Mouse (Mus musculus) myocyte (in vitro differentiated cells): ENCODE data around the gene Vsir. TPM values are rescaled to one million over a fixed set of nuclear protein-coding genes. Genes with fewer than 3 reads are reported as not detected.

ENCODE experiments used
- H3K27me3 ChIP-seq: one replicate; pipeline ENCODE4 v1.6.1; 2011; ENCODE audit not compliant: control insufficient read depth, insufficient read depth, insufficient read length
- H3K36me3 ChIP-seq: one replicate; pipeline ENCODE4 v1.6.1; 2011; ENCODE audit not compliant: control insufficient read depth, insufficient read depth
- H3K4me2 ChIP-seq: one replicate; pipeline ENCODE4 v1.6.1; 2011; ENCODE audit warnings: low read depth, control low read depth
- H3K4me3 ChIP-seq: one replicate; pipeline ENCODE4 v1.5.1; 2011; ENCODE audit warnings: mild to moderate bottlenecking, control low read depth, moderate library complexity
- H3K79me2 ChIP-seq: one replicate; pipeline ENCODE4 v1.6.1; 2011; ENCODE audit not compliant: control insufficient read depth, insufficient read depth
- H3ac ChIP-seq: one replicate; pipeline ENCODE4 v1.6.1; 2011; ENCODE audit not compliant: control insufficient read depth, insufficient read length
- CEBPB ChIP-seq: IDR thresholded peaks from 2 replicates; pipeline ENCODE4 v1.6.1; 2011; ENCODE audit warnings: mild to moderate bottlenecking, moderate library complexity; ENCODE audit not compliant: poor library complexity, insufficient read depth, severe bottlenecking
- E2F4 ChIP-seq: IDR thresholded peaks from one replicate; pipeline ENCODE4 v1.6.1; 2011; ENCODE audit warnings: mild to moderate bottlenecking, control low read depth, moderate library complexity; ENCODE audit not compliant: insufficient read depth
- MAX ChIP-seq: IDR thresholded peaks from one replicate; pipeline ENCODE4 v1.6.1; 2011; ENCODE audit warnings: low read depth, mild to moderate bottlenecking, control low read depth
- MYOD1 ChIP-seq, 3 experiments: IDR thresholded peaks; one replicate each; pipeline ENCODE4 v1.6.1; 2011; ENCODE audit warnings: control low read depth in 2 of 3, low read depth in 2 of 3, mild to moderate bottlenecking in 2 of 3, moderate library complexity in 1 of 3; ENCODE audit not compliant: insufficient read length in 2 of 3, control insufficient read depth in 1 of 3
- MYOG ChIP-seq, 3 experiments: IDR thresholded peaks; one replicate each; pipeline ENCODE4 v1.6.1; 2011; ENCODE audit warnings: control low read depth in 2 of 3, low read depth in 2 of 3, mild to moderate bottlenecking in 2 of 3; ENCODE audit not compliant: insufficient read length in 2 of 3, control insufficient read depth in 1 of 3, insufficient read depth in 1 of 3
- POLR2A ChIP-seq: IDR thresholded peaks from one replicate; pipeline ENCODE4 v1.6.1; 2011; ENCODE audit warnings: low read depth, mild to moderate bottlenecking, control low read depth, moderate library complexity; ENCODE audit not compliant: insufficient read length
- POLR2AphosphoS2 ChIP-seq: IDR thresholded peaks from one replicate; pipeline ENCODE4 v1.6.1; 2011; ENCODE audit warnings: low read depth, control low read depth; ENCODE audit not compliant: insufficient read length
- REST ChIP-seq: IDR thresholded peaks from one replicate; pipeline ENCODE4 v1.6.1; 2011; ENCODE audit warnings: mild to moderate bottlenecking, control low read depth, moderate library complexity; ENCODE audit not compliant: insufficient read depth, insufficient read length
- SRF ChIP-seq: IDR thresholded peaks from one replicate; pipeline ENCODE4 v1.6.1; 2011; ENCODE audit warnings: low read depth; ENCODE audit not compliant: control insufficient read depth, insufficient read length
- TCF12 ChIP-seq: IDR thresholded peaks from one replicate; pipeline ENCODE4 v1.6.1; 2011; ENCODE audit warnings: mild to moderate bottlenecking, control low read depth; ENCODE audit not compliant: poor library complexity, insufficient read depth, severe bottlenecking
- TCF3 ChIP-seq: IDR thresholded peaks from one replicate; pipeline ENCODE4 v1.6.1; 2011; ENCODE audit warnings: low read depth, control low read depth; ENCODE audit not compliant: insufficient read length
- USF1 ChIP-seq: IDR thresholded peaks from one replicate; pipeline ENCODE4 v1.6.1; 2011; ENCODE audit warnings: low read depth, mild to moderate bottlenecking, control low read depth, moderate library complexity
- polyA plus RNA-seq: library from polyadenylated mRNA; unstranded; fragments of >200 nt; fragmentation: generic; extraction: Trizol; gene quantifications from one replicate; pipeline ENCODE4 v1.2.1, GENCODE M21; 2012; ENCODE audit warnings: missing spikeins

Vsir gene
- polyA plus RNA-seq, 1 experiment: 5.3 TPM

DNA sequence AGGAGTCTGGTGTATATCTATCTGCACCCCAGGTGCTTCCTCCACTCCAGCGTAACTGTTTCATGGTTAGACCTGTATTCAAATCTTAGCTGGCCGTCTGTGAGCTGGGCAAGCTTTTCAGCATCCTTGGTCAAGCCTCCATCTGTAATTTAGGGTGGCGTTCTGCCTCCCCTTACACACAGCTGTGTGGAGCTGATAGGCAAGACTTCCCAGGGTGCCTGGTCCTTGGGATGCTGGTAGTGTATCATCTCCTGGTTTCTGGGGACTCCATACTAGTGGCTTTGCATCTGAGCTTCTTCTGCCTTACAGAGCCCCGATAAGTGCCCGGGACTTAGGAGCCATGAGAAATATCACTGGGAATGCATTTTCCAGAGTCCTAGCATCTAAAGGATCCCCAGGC is 3.0 kb downstream of the Vsir start:
- peak overlapping the region; percentile 69 for H3K4me2 ChIP-seq
- no peak overlapping the region for H3K4me3 ChIP-seq

DNA sequence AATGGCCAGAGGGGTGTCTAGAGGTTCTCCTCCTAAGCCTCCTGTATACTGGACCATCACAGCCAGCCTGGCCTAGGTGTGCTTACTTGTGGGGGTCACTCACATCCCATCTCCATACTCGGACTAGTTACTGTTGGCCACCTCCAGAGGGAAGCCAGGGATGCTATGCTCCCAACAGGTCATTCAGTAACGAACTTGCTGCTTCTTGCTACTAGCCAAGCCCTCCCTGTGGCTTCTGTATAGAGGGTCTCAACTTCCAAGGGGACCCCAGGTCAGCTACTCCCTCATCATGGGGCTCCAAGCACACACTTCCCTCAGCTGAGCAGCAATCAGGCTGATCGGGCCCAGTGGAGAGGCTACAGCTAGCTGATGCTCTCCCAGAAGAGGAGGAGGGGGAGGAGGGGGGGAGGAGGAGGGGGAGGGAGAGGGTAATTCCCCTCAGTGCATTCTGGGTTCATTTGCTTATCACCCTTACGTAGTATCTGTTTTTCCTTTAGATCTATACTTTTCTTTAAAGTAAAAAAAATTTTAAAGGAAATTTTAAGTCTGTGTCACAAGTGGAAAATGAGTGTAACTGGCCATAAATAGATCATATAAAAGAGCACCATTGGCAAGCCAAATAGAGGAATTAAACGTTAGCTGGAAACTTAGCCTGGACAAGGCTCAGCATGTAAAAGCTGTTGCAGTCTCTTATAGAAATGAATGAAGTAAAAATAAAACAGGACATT is 3.6 kb downstream of the Vsir start:
- no peaks in the 10 kb centered on the region for H3K79me2 ChIP-seq
- H3K4me3 ChIP-seq: peak overlapping the region; percentile 1
- no peak for TF ChIP-seq SRF
- TF ChIP-seq REST: no peak
- no peak for TF ChIP-seq MYOD1 (IDR thresholded peaks at IDR 0.05; ENCODE audit: control insufficient read depth in 1 of 3, insufficient read length in 2 of 3, low read depth in 2 of 3)
- TF ChIP-seq TCF12: no peak
- no peak for TF ChIP-seq MAX
- no peak for TF ChIP-seq E2F4
- no peak for TF ChIP-seq CEBPB
- no peak for TF ChIP-seq POLR2A
- no peak for TF ChIP-seq USF1
- TF ChIP-seq MYOG (IDR thresholded peaks at IDR 0.05; ENCODE audit: control insufficient read depth in 1 of 3, insufficient read depth in 1 of 3, insufficient read length in 2 of 3, low read depth in 2 of 3): no peak
- TF ChIP-seq TCF3: no peak
- TF ChIP-seq POLR2AphosphoS2: no peak
- H3K27me3 ChIP-seq: no peaks in the 10 kb centered on the region
- H3ac ChIP-seq: no peak overlapping the region
- H3K36me3 ChIP-seq: no peaks in the 10 kb centered on the region
- H3K4me2 ChIP-seq: peak overlapping the region; percentile 69

More for the DNA sequence above, 3.0 kb downstream of the Vsir start:
- Histone ChIP-seq H3K36me3 (no peaks in the 10 kb centered on the region), H3ac (no peak overlapping the region), H3K79me2 (no peaks in the 10 kb centered on the region), H3K27me3 (no peaks in the 10 kb centered on the region)
- TF ChIP-seq E2F4 (no peak), CEBPB (no peak), POLR2A (no peak), MYOG (IDR thresholded peaks at IDR 0.05; ENCODE audit: control insufficient read depth in 1 of 3, insufficient read depth in 1 of 3, insufficient read length in 2 of 3, low read depth in 2 of 3) (no peak), POLR2AphosphoS2 (no peak), MYOD1 (IDR thresholded peaks at IDR 0.05; ENCODE audit: control insufficient read depth in 1 of 3, insufficient read length in 2 of 3, low read depth in 2 of 3) (no peak), TCF12 (no peak)

DNA sequence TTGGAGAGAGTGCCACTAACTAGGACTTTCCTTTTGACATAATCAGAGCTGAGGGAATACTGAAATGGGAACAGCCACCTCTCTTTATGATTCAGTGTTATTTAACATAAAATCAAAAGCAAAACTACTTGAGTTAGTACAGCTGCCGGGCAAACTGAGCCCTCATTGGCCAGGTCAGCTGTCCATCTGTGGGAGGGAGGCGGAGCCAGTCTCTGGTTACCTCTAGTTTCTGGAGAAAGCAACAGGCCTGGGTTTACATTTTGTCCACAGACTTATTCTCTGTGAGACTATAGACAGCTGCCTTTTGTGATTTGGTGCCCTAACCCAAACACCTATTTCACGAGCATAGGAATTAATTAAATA is 4.1 kb downstream of the Vsir start:
- H3K36me3 ChIP-seq: no peaks in the 10 kb centered on the region
- peak overlapping the region; percentile 1 for H3K4me3 ChIP-seq
- no peaks in the 10 kb centered on the region for H3K79me2 ChIP-seq
- H3K27me3 ChIP-seq: no peaks in the 10 kb centered on the region
- TF ChIP-seq TCF3: no peak
- TF ChIP-seq E2F4: no peak
- TF ChIP-seq TCF12: no peak
- peak in 1 of 3 experiments; percentile 27 for TF ChIP-seq MYOG (IDR thresholded peaks at IDR 0.05; ENCODE audit: control insufficient read depth in 1 of 3, insufficient read depth in 1 of 3, insufficient read length in 2 of 3, low read depth in 2 of 3)
- peak in 2 of 3 experiments; percentile 25 to 44 for TF ChIP-seq MYOD1 (IDR thresholded peaks at IDR 0.05; ENCODE audit: control insufficient read depth in 1 of 3, insufficient read length in 2 of 3, low read depth in 2 of 3)
- H3K4me2 ChIP-seq: peak overlapping the region; percentile 69
- H3ac ChIP-seq: no peak overlapping the region

DNA sequence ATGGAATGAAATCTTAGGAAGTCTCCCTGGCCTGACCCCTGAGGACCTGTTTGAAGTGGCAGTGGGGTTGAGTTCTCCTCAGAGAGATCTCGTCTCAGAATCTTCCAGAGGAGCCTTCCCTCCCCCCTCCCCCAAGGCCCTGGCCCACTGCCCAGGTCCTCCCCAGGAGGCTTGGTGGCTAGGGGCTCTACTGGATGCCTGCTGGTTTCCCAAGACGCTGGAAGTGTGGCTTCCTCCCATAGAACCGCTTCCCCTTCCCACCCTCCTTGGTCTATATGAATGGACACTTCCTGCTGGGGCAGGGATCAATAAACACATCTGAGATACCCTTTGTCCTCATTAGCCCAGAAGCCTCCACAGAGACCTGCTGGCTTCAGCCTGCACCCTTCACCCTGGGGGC is 4.6 kb downstream of the Vsir start:
- Histone ChIP-seq H3K4me2 (peak overlapping the region; percentile 69), H3K27me3 (no peaks in the 10 kb centered on the region), H3ac (no peak overlapping the region), H3K79me2 (no peaks in the 10 kb centered on the region), H3K4me3 (peak overlapping the region; percentile 1), H3K36me3 (no peaks in the 10 kb centered on the region)
- TF ChIP-seq TCF3 (no peak), CEBPB (no peak), MYOD1 (IDR thresholded peaks at IDR 0.05; ENCODE audit: control insufficient read depth in 1 of 3, insufficient read length in 2 of 3, low read depth in 2 of 3) (no peak), POLR2AphosphoS2 (no peak), E2F4 (no peak), REST (no peak), SRF (no peak), MYOG (IDR thresholded peaks at IDR 0.05; ENCODE audit: control insufficient read depth in 1 of 3, insufficient read depth in 1 of 3, insufficient read length in 2 of 3, low read depth in 2 of 3) (no peak), MAX (no peak), TCF12 (no peak), USF1 (no peak), POLR2A (no peak)
